Mouse (Mus musculus): ENCODE measurements around the gene Qrfpr.

Qrfpr gene

DNA sequence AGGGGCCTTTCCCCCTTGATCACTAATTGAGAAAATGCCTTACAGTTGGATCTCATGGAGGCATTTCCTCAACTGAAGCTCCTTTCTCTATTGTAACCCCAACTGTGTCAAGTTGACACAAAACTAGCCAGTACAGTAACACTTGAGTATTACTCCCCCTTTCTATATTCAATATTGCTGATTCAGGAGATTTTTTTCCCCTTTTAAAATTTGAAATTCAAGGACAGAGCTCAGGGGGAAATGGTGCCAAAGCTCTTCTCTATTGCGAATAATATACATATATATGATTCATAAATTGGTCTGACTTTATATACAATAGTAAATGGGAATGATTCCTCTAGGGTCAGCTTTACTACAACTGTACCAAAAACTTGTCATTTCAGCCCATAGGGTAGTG is 71.6 kb downstream of the Qrfpr start:
- no peak for DNase-seq

GRCm38 (mm10) chr3:36138996-36139395 is 83.1 kb downstream of the Qrfpr start:
- DNase-seq, result no peak

- no peak for DNase-seq
Measured at GRCm38 (mm10) chr3:36138171-36138660, 83.9 kb downstream of the Qrfpr start.

DNA sequence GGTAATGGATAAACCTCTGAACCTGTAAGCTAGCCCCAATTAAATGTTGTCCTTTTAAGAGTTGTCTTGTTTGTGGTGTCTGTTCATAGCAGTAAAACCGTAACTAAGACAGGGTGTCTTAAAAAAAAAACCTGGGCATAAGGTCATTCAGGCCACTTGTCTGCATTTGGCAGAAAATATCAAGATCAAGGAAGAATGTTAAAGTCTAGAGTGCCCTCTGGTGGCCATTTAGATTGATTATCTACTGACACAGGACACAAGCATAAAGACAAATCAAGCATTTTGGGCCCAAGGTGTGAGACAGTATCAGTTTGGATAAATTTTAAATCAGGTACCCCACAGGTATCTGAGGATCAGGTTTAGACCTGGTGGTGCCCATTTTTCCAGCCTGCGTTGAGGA is 84.6 kb downstream of the Qrfpr start:
- DNase-seq, result no peak

DNA sequence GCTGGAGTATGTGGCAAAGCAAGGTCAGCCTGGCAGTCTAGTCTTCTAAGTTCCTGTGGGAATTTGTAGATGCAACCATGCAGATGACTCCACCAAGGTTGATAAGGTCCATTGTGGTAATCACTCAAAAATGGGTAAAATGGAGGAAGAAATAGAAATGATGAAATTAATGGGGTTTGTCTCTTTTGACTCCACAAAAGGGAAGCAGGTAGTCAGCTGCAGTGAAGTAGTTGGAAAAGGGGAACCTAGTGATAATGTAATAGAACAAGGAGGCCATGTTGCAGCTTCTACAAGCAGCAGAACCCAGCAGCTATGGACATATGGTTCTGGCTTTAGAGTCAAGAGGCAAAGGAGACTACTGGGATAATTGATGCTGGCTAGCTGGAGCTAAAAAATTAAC is 86.0 kb downstream of the Qrfpr start:
- no peak for DNase-seq

Measured in thymus, postnatal 25 days (tissue).